Mouse (Mus musculus) midbrain, postnatal 0 days (tissue): ENCODE data around the gene Hsf4. TPM values are rescaled to one million over a fixed set of nuclear protein-coding genes. Genes with fewer than 3 reads are reported as not detected.

Experiments used
- ATAC-seq: fragments of 200-750 bp; cut with Nextera tagmentation; 2 replicates; pipeline ENCODE4 v1.8.0; 2017; ENCODE audit warnings: moderate number of reproducible peaks, mild to moderate bottlenecking, moderate TSS enrichment, moderate library complexity; ENCODE audit not compliant: low FRiP score
- DNase-seq: peaks from one replicate; pipeline ENCODE4 v3.0.0-alpha.2; 2015; ENCODE audit warnings: low spot score
- H3K27ac ChIP-seq: fragments of 300-500 bp; sonication (generic); 2 replicates; pipeline ENCODE4 v1.5.1; 2014; ENCODE audit warnings: low read depth, mild to moderate bottlenecking, low read length, mixed read lengths
- H3K27me3 ChIP-seq: fragments of 300-500 bp; sonication (generic); 2 replicates; pipeline ENCODE4 v1.6.1; 2014; ENCODE audit warnings: low read length, control low read depth, mixed read lengths; ENCODE audit not compliant: insufficient read depth
- H3K36me3 ChIP-seq: fragments of 300-500 bp; sonication (generic); 2 replicates; pipeline ENCODE4 v1.6.1; 2014; ENCODE audit warnings: low read length, control low read depth, mixed read lengths; ENCODE audit not compliant: insufficient read depth
- H3K4me1 ChIP-seq: fragments of 300-500 bp; sonication (generic); 2 replicates; pipeline ENCODE4 v1.6.1; 2014; ENCODE audit warnings: mild to moderate bottlenecking, control low read depth, antibody characterized with exemption, low read length, mixed read lengths; ENCODE audit not compliant: insufficient read depth
- H3K4me2 ChIP-seq: fragments of 300-500 bp; sonication (generic); 2 replicates; pipeline ENCODE4 v1.6.1; 2014; ENCODE audit warnings: low read depth, mild to moderate bottlenecking, low read length, mixed read lengths; ENCODE audit not compliant: poor library complexity, severe bottlenecking
- H3K4me3 ChIP-seq: fragments of 300-500 bp; sonication (generic); 2 replicates; pipeline ENCODE4 v1.5.1; 2014; ENCODE audit warnings: low read depth, mild to moderate bottlenecking, low read length, moderate library complexity
- H3K9ac ChIP-seq: fragments of 300-500 bp; sonication (generic); replicated peaks from 2 replicates; pipeline ENCODE4 v1.6.1; 2014; ENCODE audit warnings: mild to moderate bottlenecking, low read length, moderate library complexity, mixed read lengths; ENCODE audit not compliant: poor library complexity, severe bottlenecking
- H3K9me3 ChIP-seq: fragments of 300-500 bp; sonication (generic); 2 replicates; pipeline ENCODE4 v1.6.1; 2016; ENCODE audit warnings: low read length, control low read depth
- CTCF ChIP-seq: IDR thresholded peaks from 2 replicates; pipeline ENCODE4 v1.5.1; 2016; ENCODE audit warnings: antibody characterized with exemption, mild to moderate bottlenecking
- WGBS: fragments of 180-500 bp; shearing (Covaris S2); extraction: QIAGEN DNeasy Blood & Tissue Kit; methylation state at CpG from one replicate; pipeline ENCODE4 v1.1.7; 2014; 5-methylcytosine and 5-hydroxymethylcytosine counted together
- polyA plus RNA-seq: library from polyadenylated mRNA; unstranded; fragments of >200 nt; fragmentation: Nextera tagmentation; extraction: Ambion mirVana; gene quantifications from 2 replicates; pipeline ENCODE4 v1.2.1, GENCODE M21; 2015
- total RNA-seq: library from RNA; depleted of rRNA; stranded (reverse); fragments of >200 nt; gene quantifications from 2 replicates; pipeline ENCODE4 v1.2.3, GENCODE M21; 2014

Gene Hsf4
- total and polyA plus RNA-seq, 2 experiments from 2014 or later: 0.33 to 0.43 TPM

DNA sequence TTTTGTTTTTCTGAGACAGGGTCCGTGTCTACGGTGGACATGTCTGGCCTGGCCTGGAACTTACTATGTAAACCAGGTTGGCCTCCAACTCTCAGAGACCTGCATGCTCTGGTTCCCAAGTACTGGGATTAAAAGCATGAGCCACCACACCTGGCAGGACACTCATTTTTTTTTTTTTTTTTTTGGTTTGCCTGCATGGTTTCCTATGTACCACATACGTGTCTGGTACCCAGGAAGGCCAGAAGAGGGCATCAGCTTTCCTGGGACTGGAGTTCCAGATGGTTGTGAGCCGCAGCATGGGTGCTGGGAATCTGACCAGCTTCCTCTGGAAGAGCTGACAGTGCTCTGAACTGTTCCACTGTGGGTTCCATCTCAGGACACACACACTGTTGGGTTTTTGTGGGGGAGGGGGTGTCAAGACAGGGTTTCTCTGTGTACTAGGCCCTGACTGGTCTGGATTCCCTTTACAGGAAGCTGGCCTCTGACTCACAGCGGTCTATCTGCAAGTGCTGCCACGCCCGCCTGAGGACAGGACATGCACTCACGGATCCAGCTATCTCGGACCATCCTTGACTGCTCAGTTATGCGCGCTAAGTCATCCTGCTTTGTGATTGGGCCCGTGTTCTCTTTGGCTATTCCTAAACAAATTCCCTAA, 8.1 kb upstream of the Hsf4 start:
- no peak for ATAC-seq
- no peak for TF ChIP-seq CTCF

DNA sequence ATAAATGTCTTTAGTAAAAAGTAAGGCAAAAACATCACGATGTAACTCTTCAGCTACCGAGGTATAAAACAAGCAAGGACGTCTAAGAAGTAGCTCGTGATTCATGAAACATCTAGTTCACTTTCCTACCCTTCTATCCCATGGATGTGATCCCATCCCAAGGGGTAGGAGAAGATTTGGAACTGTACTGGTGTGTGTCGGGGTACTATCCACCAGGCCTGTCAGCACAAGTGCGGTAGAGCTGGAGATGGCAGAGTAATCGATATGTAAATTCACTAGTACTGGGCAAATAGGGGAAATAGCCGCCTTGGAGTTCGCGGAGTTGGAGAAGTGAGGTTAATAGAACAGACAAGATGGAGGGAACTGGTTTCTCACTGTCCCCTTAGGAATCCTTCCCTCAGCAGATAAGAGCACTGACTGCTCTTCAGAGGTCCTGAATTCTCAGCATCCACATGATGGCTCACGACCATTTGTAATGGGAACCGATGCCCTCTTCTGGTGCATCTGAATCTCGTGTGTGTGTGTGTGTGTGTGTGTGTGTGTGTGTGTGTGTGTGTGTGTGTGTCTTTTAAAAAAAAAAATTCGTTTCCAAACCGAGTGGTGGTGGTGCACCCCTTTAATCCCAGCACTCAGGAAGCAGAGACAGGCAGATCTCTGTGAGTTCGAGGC, 6.2 kb upstream of the Hsf4 start:
- TF ChIP-seq CTCF: peak; percentile 51
- WGBS: 43% methylated on average over 16 of the region's 16 CpGs
- Histone ChIP-seq H3K36me3 (no peaks in the 10 kb centered on the region), H3K27me3 (peaks cover 63% of the 10 kb centered on the region), H3K4me1 (no peaks in the 10 kb centered on the region), H3K9ac (no peak overlapping the region), H3K9me3 (no peaks in the 10 kb centered on the region), H3K4me3 (no peak overlapping the region), H3K4me2 (no peak overlapping the region), H3K27ac (no peak overlapping the region)
- ATAC-seq (no peak), DNase-seq (no peak)

More for the DNA sequence above, 8.1 kb upstream of the Hsf4 start:
- Histone ChIP-seq H3K27ac (no peak overlapping the region), H3K4me2 (no peak overlapping the region), H3K4me3 (no peak overlapping the region), H3K36me3 (no peaks in the 10 kb centered on the region), H3K9me3 (no peaks in the 10 kb centered on the region), H3K4me1 (no peaks in the 10 kb centered on the region), H3K27me3 (peaks cover 56% of the 10 kb centered on the region), H3K9ac (no peak overlapping the region)
- no peak for DNase-seq
- WGBS: 87% methylated on average over 12 of the region's 12 CpGs

DNA sequence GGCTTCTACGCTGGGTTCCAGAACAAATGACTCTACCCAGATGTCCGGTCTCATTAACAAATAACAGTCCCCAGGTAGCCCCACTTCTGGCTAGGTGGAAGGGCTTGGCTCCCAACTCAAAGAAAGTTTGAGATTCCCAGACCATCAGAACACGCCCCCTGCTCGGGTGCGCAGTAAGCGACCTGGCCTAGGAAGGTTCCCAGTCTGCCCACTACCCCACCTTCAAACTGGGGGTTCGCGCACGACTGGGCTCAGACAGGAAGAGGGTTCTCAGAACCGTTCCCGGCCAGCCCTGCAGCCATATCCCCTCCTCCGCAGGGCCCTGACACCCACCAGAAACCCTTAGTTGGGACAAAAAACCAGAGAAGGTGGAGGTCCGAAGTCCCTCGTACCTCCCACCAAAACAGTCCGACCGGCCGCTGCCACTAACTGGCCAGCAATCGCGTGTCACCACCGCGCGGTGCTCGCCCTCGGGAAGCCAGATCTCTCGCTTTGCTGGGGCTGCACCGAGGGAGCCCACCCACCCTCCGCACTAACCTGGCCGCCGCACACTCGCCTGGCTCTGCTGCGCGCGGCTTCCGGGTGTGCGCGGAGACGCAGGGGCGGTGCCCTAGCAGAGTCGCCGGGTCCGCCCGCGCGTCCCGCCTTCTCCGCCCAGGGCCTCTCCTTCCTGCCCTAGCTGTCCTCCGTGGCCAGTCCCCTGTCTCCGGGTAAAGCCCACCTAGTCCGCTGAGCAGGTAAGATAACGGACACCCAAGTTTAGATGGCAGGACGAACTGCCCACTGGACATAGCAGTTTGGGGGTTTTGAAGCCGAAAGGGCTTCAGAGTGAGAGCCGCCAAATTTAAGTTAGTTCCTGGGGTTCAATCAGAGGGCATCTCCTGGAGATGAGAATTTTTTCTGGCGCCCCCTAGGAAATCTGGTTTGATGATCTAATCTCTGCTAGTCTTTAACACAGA, 5.3 kb upstream of the Hsf4 start, which contains the start of the genes Tradd and Fbxl8:
Tradd (minus strand) TSS at position 586 of the 959 bp plus-strand sequence.
Fbxl8 (plus strand) TSS at position 625 of the 959 bp plus-strand sequence.
- WGBS: 1% methylated on average over 53 of the region's 54 CpGs
- ATAC-seq (no peak), DNase-seq (no peak)

DNA sequence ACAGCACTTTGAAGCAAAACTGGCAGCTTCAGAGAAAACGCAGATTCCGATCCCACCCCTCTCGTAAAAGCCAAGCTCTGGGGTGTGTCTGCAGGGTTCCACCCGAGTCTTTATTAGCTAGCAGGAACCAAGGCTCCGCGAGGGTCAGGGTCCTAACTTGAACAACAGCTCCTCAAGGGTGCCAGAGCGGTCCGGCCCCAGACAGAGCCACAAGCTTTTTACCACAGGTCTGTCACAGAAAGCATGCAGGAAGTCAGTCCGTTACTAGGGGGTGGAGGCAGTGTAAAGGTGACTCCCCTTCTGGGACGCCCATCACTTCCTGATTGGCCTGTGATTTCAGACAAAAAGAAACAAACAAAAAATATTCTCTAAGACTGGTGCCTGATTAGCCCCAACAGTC, 4.5 kb upstream of the Hsf4 start:
- no peaks in the 10 kb centered on the region for H3K4me1 ChIP-seq
- DNase-seq (no peak), ATAC-seq (no peak)
- no peak for TF ChIP-seq CTCF
- H3K36me3 ChIP-seq: no peaks in the 10 kb centered on the region
- peaks cover 58% of the 10 kb centered on the region for H3K27me3 ChIP-seq
- no peak overlapping the region for H3K9ac ChIP-seq
- no peak overlapping the region for H3K27ac ChIP-seq
- WGBS: 13% methylated on average over 10 of the region's 10 CpGs
- peak overlapping the region; percentile 95; the same call in 1 of the 2 replicates for H3K4me2 ChIP-seq
- no peaks in the 10 kb centered on the region for H3K9me3 ChIP-seq
- H3K4me3 ChIP-seq: no peak overlapping the region

More for the DNA sequence above, 5.3 kb upstream of the Hsf4 start, which contains the start of the genes Tradd and Fbxl8:
- no peaks in the 10 kb centered on the region for H3K36me3 ChIP-seq
- peak within 1 kb of the TSS; percentile 51 for H3K9ac ChIP-seq
- H3K27ac ChIP-seq: no peak within 1 kb of the TSS
- peaks cover 54% of the 10 kb centered on the region for H3K27me3 ChIP-seq
- peak within 1 kb of the TSS; percentile 95 for H3K4me2 ChIP-seq
- H3K4me3 ChIP-seq: peak within 1 kb of the TSS; percentile 67
- no peaks in the 10 kb centered on the region for H3K9me3 ChIP-seq
- no peaks in the 10 kb centered on the region for H3K4me1 ChIP-seq
- TF ChIP-seq CTCF: peak; percentile 6; the same call in 1 of the 2 replicates

DNA sequence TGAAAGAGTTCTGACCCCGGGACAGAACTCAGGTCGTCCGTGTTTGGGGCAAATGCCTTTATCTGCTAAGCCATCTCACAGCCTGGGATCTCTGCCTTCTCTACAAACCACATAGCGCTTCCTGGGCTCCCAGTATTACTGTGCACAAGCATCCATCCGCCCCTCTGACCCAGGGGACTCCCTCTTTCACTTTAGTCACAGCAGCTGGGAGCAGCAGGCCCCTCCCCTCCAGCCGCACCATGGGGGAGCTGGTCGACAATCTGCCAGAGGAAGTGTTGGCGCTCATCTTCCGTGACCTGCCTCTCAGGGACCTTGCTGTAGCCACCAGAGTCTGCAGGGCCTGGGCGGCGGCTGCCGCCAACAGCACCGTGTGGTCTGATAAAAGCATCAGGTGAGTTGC, 2.8 kb upstream of the Hsf4 start:
- DNase-seq: no peak
- Histone ChIP-seq H3K4me2 (no peak overlapping the region), H3K27ac (no peak overlapping the region), H3K9me3 (no peaks in the 10 kb centered on the region), H3K4me1 (0 out of 2 replicates have a peak, but pooled peaks cover 6% of the 10 kb centered on the region), H3K4me3 (no peak overlapping the region), H3K27me3 (peaks cover 57% of the 10 kb centered on the region), H3K36me3 (no peaks in the 10 kb centered on the region), H3K9ac (no peak overlapping the region)
- no peak for ATAC-seq
- no peak for TF ChIP-seq CTCF
- WGBS: 12% methylated on average over 13 of the region's 13 CpGs
